Mouse (Mus musculus) thymus, adult 2 months (tissue): ENCODE measurements around the gene Tas1r2. TPM values are rescaled to one million over a fixed set of nuclear protein-coding genes. Genes with fewer than 3 reads are reported as not detected.

Experiments
- DNase-seq: peaks from one replicate; pipeline ENCODE4 v3.0.0; 2021
- H3K27ac ChIP-seq: fragments of 200-500 bp; 2 replicates; pipeline ENCODE4 v1.5.1; 2012; ENCODE audit warnings: low read length, control low read depth; ENCODE audit not compliant: control insufficient read depth, insufficient read depth
- H3K27me3 ChIP-seq: fragments of 200-500 bp; 2 replicates; pipeline ENCODE4 v1.6.1; 2012; ENCODE audit warnings: mild to moderate bottlenecking, low read length, moderate library complexity, mixed read lengths; ENCODE audit not compliant: control insufficient read depth, insufficient read depth
- H3K36me3 ChIP-seq: fragments of 200-500 bp; 2 replicates; pipeline ENCODE4 v1.6.1; 2012; ENCODE audit warnings: mild to moderate bottlenecking, low read length, moderate library complexity; ENCODE audit not compliant: control insufficient read depth, insufficient read depth
- H3K4me1 ChIP-seq: fragments of 200-500 bp; replicated peaks from 2 replicates; pipeline ENCODE4 v1.6.1; 2012; ENCODE audit warnings: low read length; ENCODE audit not compliant: control insufficient read depth, insufficient read depth
- H3K4me3 ChIP-seq: fragments of 200-500 bp; 2 replicates; pipeline ENCODE4 v1.5.1; 2012; ENCODE audit warnings: mild to moderate bottlenecking, low read length, control low read depth, moderate library complexity; ENCODE audit not compliant: control insufficient read depth, insufficient read depth
- CTCF ChIP-seq: fragments of 200-500 bp; IDR thresholded peaks from 2 replicates; pipeline ENCODE4 v1.5.1; 2012; ENCODE audit warnings: mild to moderate bottlenecking, control low read depth, low read length, moderate library complexity, borderline replicate concordance; ENCODE audit not compliant: control insufficient read depth, poor library complexity, insufficient read depth; ENCODE audit errors: extremely low read depth
- POLR2A ChIP-seq: fragments of 200-500 bp; IDR thresholded peaks from 2 replicates; pipeline ENCODE4 v1.6.1; 2012; ENCODE audit warnings: mild to moderate bottlenecking, low read length, control low read depth, moderate library complexity; ENCODE audit not compliant: control insufficient read depth, poor library complexity, insufficient read depth; ENCODE audit errors: extremely low read depth
- WGBS: fragments of 180-500 bp; shearing (Covaris S2); methylation state at CpG from one replicate; pipeline ENCODE4 v1.1.7; 2018; 5-methylcytosine and 5-hydroxymethylcytosine counted together
- polyA plus RNA-seq: library from polyadenylated mRNA; depleted of rRNA; stranded (reverse); fragments of >200 nt; gene quantifications from 2 replicates; pipeline ENCODE4 v1.2.3, GENCODE M21; 2012; rRNA removed

The Tas1r2 gene
- polyA plus RNA-seq, 1 experiment: 0.05 TPM

- Histone ChIP-seq H3K36me3 (no peaks in the 10 kb centered on the region), H3K4me3 (no peak overlapping the region), H3K4me1 (no peaks in the 10 kb centered on the region), H3K27me3 (no peaks in the 10 kb centered on the region), H3K27ac (no peak overlapping the region)
- no peak for TF ChIP-seq POLR2A
- TF ChIP-seq CTCF: no peak
- DNase-seq: no peak
- 70% methylated on average over 13 of the region's 13 CpGs for WGBS
Observed at GRCm38 (mm10) chr4:139715241-139715932, 62.0 kb downstream of the Tas1r2 start.

DNA sequence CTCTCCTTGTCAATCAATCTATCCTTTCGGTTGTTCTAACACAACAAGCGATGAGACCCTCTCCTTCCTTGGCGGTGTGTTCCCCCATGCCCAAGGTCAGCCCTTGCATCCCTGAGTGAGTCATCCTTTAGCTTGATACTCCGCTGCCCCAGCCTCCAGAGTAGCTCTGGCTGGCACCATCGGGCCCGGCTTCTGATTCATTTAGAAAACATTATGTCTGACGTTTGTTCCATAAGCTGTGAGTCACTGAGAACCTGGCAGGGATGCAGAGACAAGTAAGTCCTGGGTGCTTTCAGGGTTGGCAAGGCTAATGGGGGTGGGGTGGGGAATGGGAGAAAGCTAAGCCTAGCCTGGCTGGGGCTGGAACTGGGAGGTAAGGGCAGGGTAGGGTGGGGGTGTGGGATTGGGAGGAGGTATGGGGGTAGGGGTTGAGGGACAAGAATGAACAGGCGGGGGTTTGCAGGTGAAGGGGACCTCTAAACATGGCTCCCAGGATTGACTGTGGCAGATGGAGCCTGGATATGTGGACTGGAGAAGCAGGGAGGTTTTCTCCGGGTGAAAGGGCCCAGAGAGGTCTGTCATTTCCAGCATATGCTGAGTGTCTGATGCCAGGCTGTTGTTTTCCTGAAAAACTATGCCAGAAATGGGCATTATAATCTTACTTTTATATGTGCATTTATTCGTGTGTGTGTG is 63.3 kb downstream of the Tas1r2 start:
- WGBS: 89% methylated on average over 10 of the region's 10 CpGs
- Histone ChIP-seq H3K4me1 (no peaks in the 10 kb centered on the region), H3K4me3 (no peak overlapping the region), H3K27me3 (no peaks in the 10 kb centered on the region), H3K36me3 (no peaks in the 10 kb centered on the region), H3K27ac (no peak overlapping the region)
- no peak for TF ChIP-seq POLR2A
- TF ChIP-seq CTCF: no peak
- no peak for DNase-seq

GRCm38 (mm10) chr4:139718978-139719377 is 65.6 kb downstream of the Tas1r2 start:
- Histone ChIP-seq H3K27me3 (no peaks in the 10 kb centered on the region), H3K4me1 (no peaks in the 10 kb centered on the region), H3K27ac (no peak overlapping the region), H3K4me3 (no peak overlapping the region), H3K36me3 (no peaks in the 10 kb centered on the region)
- no peak for DNase-seq
- no peak for TF ChIP-seq CTCF
- no peak for TF ChIP-seq POLR2A
- 68% methylated on average over 5 of the region's 5 CpGs for WGBS

Other genes starting within 250 kb of the Tas1r2 start
- 5.4 and 5.8 TPM in 2 replicates for gene Iffo2, start 123.0 kb upstream of the Tas1r2 start, polyA plus RNA-seq
- gene Gm21969, start 50.4 kb upstream of the Tas1r2 start, polyA plus RNA-seq: 0.04 TPM in 1 of 2 replicates, not detected in the other
- gene Aldh4a1, start 30.7 kb upstream of the Tas1r2 start, polyA plus RNA-seq: 60.5 and 69.2 TPM in 2 replicates
- gene Pax7, start 180.0 kb downstream of the Tas1r2 start, polyA plus RNA-seq: 1.1 and 1.2 TPM in 2 replicates